21 mouse cellular contexts compared by ENCODE assay signal in genomic region chr19:46495136-46495535, GRCm38 (mm10). TPM values are rescaled to one million over a fixed set of nuclear protein-coding genes. Genes with fewer than 3 reads are reported as not detected.
DNase-seq lines count a peak whose midpoint lies in the region; ATAC-seq and TF ChIP-seq lines count a peak whose summit lies in the region.
"Had no signal": no experiment of that assay in that cellular context is flagged by ENCODE, and none has a peak within 500 bp of the region (broad histone marks: within the 10 kb centered on the region; RNA-seq: fewer than 3 reads in every experiment).

No protein-coding gene starts in this region.

- no peak for TF ChIP-seq POLR2A in bone marrow, adult 2 months (IDR thresholded peaks at IDR 0.05; ENCODE audit: borderline replicate concordance, control insufficient read depth, low read depth, low read length)

- no peak overlapping the region for H3K4me3 ChIP-seq in gastrocnemius, adult 2 months
- H3K4me3 ChIP-seq in kidney, postnatal 0 days (replicated peaks; ENCODE audit: low read depth, low read length) = no peak overlapping the region
- no peak overlapping the region for H3K4me3 ChIP-seq in bone marrow, adult 2 months (replicated peaks; ENCODE audit: control insufficient read depth, low read depth, low read length)
- H3K4me3 ChIP-seq: embryonic facial prominence, embryonic 12.5 days; heart, embryonic 10.5 days; liver, embryonic 13.5 days; neural tube, embryonic 15.5 days had no signal

- H3K4me2 ChIP-seq in kidney, postnatal 0 days (ENCODE audit: low read length) = no peak overlapping the region
- H3K4me2 ChIP-seq: embryonic facial prominence, embryonic 12.5 days; liver, embryonic 13.5 days; midbrain, embryonic 11.5 days; neural tube, embryonic 15.5 days had no signal

- no peak for TF ChIP-seq CTCF in gastrocnemius, adult 2 months (IDR thresholded peaks at IDR 0.05)
- TF ChIP-seq CTCF in kidney, postnatal 0 days (IDR thresholded peaks at IDR 0.05; ENCODE audit: low read depth) = no peak
- no peak for TF ChIP-seq CTCF in bone marrow, adult 2 months (IDR thresholded peaks at IDR 0.05; ENCODE audit: control insufficient read depth, insufficient read depth, low read length)

- H3K36me3 ChIP-seq in kidney, postnatal 0 days (ENCODE audit: insufficient read depth, low read length) = no peaks in the 10 kb centered on the region
- H3K36me3 ChIP-seq in splenic B cell, adult 2 months (ENCODE audit: control insufficient read depth, insufficient read depth, low read length, poor library complexity, severe bottlenecking) = no peaks in the 10 kb centered on the region
- H3K36me3 ChIP-seq: embryonic facial prominence, embryonic 12.5 days; heart, embryonic 10.5 days; liver, embryonic 13.5 days; neural tube, embryonic 15.5 days had no signal

- no peaks in the 10 kb centered on the region for H3K9me3 ChIP-seq in kidney, postnatal 0 days (replicated peaks; ENCODE audit: low read length)
- H3K9me3 ChIP-seq: embryonic facial prominence, embryonic 12.5 days; heart, embryonic 10.5 days; liver, embryonic 13.5 days had no signal

- ATAC-seq in kidney, postnatal 0 days (replicated peaks; ENCODE audit: low FRiP score, low read depth) = no peak
- ATAC-seq in CD4-positive, CD25-positive, alpha-beta regulatory T cell, adult 4 months = no peak
- ATAC-seq: hindbrain, embryonic 16.5 days; intestine, postnatal 0 days had no signal

- H3K27me3 ChIP-seq in kidney, postnatal 0 days (ENCODE audit: insufficient read depth, low read length) = no peaks in the 10 kb centered on the region
- no peaks in the 10 kb centered on the region for H3K27me3 ChIP-seq in splenic B cell, adult 2 months (ENCODE audit: control insufficient read depth, insufficient read depth, low read length, poor library complexity, severe bottlenecking)
- H3K27me3 ChIP-seq: embryonic facial prominence, embryonic 12.5 days; liver, embryonic 13.5 days; neural tube, embryonic 15.5 days had no signal

- H3K27ac ChIP-seq in gastrocnemius, adult 2 months = no peak overlapping the region
- 0 out of 2 replicates have a peak overlapping the region, but pooled peaks have one; percentile 36 for H3K27ac ChIP-seq in kidney, postnatal 0 days
- peak overlapping the region; percentile 45 for H3K27ac ChIP-seq in bone marrow, adult 2 months (ENCODE audit: control insufficient read depth, insufficient read depth, low read depth, low read length, poor library complexity)
- H3K27ac ChIP-seq: embryonic facial prominence, embryonic 12.5 days; heart, embryonic 10.5 days; liver, embryonic 13.5 days; neural tube, embryonic 15.5 days had no signal

- intact Hi-C loops in gastrocnemius, adult 2 months (cut with DNase I) = no loop called here
- intact Hi-C loops in gastrocnemius, postnatal 36 days (cut with DNase I) = no loop called here

- WGBS in kidney, postnatal 0 days = 47% methylated on average over 8 of the region's 8 CpGs
- 7% methylated on average over 8 of the region's 8 CpGs for WGBS in bone marrow, adult 2 months

- DNase-seq in gastrocnemius, adult 2 months = peak; percentile 11
- no peak for DNase-seq in gastrocnemius, postnatal 36 days
- DNase-seq in kidney, postnatal 0 days (ENCODE audit: low spot score) = no peak
- DNase-seq in kidney, postnatal 36 days = no peak
- peak; percentile 55 for DNase-seq in splenic B cell, adult 2 months (ENCODE audit: low read depth, low spot score)
- no peak for DNase-seq in Muller cell, postnatal 12 days (ENCODE audit: inconsistent ontology term)
- DNase-seq: adrenal gland, postnatal 36 days; cerebellum, adult 11 months; cerebellum, postnatal 10 days; liver, embryonic 13.5 days; lung, adult 2 months; lung, postnatal 36 days; right cerebral cortex, adult 18-20 months had no signal

- no peak overlapping the region for H3K9ac ChIP-seq in kidney, postnatal 0 days (ENCODE audit: low read depth, low read length)
- H3K9ac ChIP-seq: embryonic facial prominence, embryonic 12.5 days; liver, embryonic 13.5 days; neural tube, embryonic 15.5 days had no signal

- H3K4me1 ChIP-seq in kidney, postnatal 0 days (replicated peaks; ENCODE audit: insufficient read depth, low read length) = peaks cover 4% of the 10 kb centered on the region; the same call in 1 of the 2 replicates
- H3K4me1 ChIP-seq in bone marrow, adult 2 months (ENCODE audit: control insufficient read depth, insufficient read depth, low read length) = peaks cover 7% of the 10 kb centered on the region

RNA-seq across cellular contexts. Expression of gene Trim8, which starts 6.4 kb away (rescaled TPM):
- total RNA-seq in gastrocnemius, adult 2 months (2021) = 10 to 100 TPM; 20.2 to 20.7 TPM
- total RNA-seq in gastrocnemius, postnatal 36 days (2021) = 10 to 100 TPM; 19.0 to 19.2 TPM
- polyA plus RNA-seq in kidney, postnatal 0 days (2015; fragmentation: Nextera tagmentation; extraction: Ambion mirVana) = 27.8 and 30.5 TPM in 2 replicates
- polyA plus RNA-seq in bone marrow, adult 2 months (2011; ENCODE audit: insufficient read depth, insufficient read length, low replicate concordance, missing spikeins) = 13.9 and 25.9 TPM in 2 replicates
- polyA plus RNA-seq in CD4-positive, CD25-positive, alpha-beta regulatory T cell, adult 4 months (2017; shearing (Covaris generic)) = 10 to 100 TPM; 16.3 to 21.5 TPM

Comparison
In these comparisons a context has a peak if more than half of its experiments do, and no peak if none do; other contexts are left out.
1. DNase-seq: peak in gastrocnemius, adult 2 months (single experiment) and splenic B cell, adult 2 months (single experiment); none in gastrocnemius, postnatal 36 days (0 of 2), kidney, postnatal 0 days (single experiment), kidney, postnatal 36 days (0 of 2) and Muller cell, postnatal 12 days (single experiment).